Mouse (Mus musculus) myocyte (in vitro differentiated cells): Measurements from ENCODE around the gene Pou6f1.
A peak's percentile ranks its signal among the peaks of the same experiment; 100 is the strongest.

Experiments used
- CEBPB ChIP-seq: IDR thresholded peaks from 2 replicates; pipeline ENCODE4 v1.6.1; 2011; ENCODE audit warnings: mild to moderate bottlenecking, moderate library complexity; ENCODE audit not compliant: poor library complexity, insufficient read depth, severe bottlenecking
- MAX ChIP-seq: IDR thresholded peaks from one replicate; pipeline ENCODE4 v1.6.1; 2011; ENCODE audit warnings: low read depth, mild to moderate bottlenecking, control low read depth
- POLR2A ChIP-seq: IDR thresholded peaks from one replicate; pipeline ENCODE4 v1.6.1; 2011; ENCODE audit warnings: low read depth, mild to moderate bottlenecking, control low read depth, moderate library complexity; ENCODE audit not compliant: insufficient read length
- POLR2AphosphoS2 ChIP-seq: IDR thresholded peaks from one replicate; pipeline ENCODE4 v1.6.1; 2011; ENCODE audit warnings: low read depth, control low read depth; ENCODE audit not compliant: insufficient read length
- REST ChIP-seq: IDR thresholded peaks from one replicate; pipeline ENCODE4 v1.6.1; 2011; ENCODE audit warnings: mild to moderate bottlenecking, control low read depth, moderate library complexity; ENCODE audit not compliant: insufficient read depth, insufficient read length
- TCF12 ChIP-seq: IDR thresholded peaks from one replicate; pipeline ENCODE4 v1.6.1; 2011; ENCODE audit warnings: mild to moderate bottlenecking, control low read depth; ENCODE audit not compliant: poor library complexity, insufficient read depth, severe bottlenecking

DNA sequence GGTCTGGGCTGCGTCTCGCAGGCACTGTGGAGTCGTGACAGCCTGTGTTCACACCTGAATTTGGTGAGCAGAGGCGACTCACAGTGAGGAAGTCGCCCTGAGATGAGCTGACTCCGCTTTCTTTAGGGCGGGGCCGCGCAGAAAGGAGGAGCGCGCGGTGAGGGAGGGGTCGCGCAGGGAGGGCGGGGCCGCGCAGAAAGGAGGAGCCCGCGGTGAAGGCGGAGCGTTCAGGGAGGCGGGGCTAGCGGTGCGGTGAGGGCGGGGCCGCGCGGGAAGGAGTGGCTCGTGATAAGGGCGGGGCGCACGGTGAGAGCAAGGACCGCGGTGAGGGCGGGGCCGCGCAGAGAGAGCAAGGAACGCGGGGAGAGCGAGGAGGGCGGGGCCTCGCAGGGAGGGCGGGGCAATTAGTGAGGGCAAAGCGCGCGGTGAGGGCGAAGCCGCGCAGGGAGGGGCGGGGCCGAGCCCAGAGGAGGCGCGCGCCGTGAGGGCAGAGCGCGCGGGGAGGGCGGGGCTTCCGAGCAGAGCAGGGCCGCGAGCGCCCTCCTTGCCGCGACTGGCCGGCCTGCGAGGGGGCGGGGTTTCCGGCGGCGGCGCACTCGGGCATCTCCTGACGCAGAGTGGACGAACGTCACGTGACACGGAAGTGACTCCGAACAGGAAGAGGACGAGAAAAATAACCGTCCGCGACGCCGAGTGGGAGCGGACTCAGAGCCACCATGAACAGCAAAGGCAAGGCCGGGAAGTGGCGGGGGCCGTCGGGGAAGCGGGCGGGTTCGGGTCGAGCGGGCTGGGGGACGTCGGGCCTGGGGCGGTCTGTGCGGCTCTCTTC lies 15.4 kb upstream of the Pou6f1 start, which contains the start of gene Dazap2:
- TF ChIP-seq MAX: no peak
- TF ChIP-seq POLR2A: peak; percentile 98
- TF ChIP-seq POLR2AphosphoS2: peak; percentile 97
- no peak for TF ChIP-seq TCF12
- TF ChIP-seq REST: no peak
- TF ChIP-seq CEBPB: no peak
